Mouse (Mus musculus) E14TG2a.4 (cell line): ENCODE data around the gene Cyth4.
A peak's percentile ranks its signal among the peaks of the same experiment; 100 is the strongest.

Experiments used
- H3K27me3 ChIP-seq: 2 replicates; pipeline ENCODE4 v1.6.1; 2014; ENCODE audit warnings: low read length, control low read depth; ENCODE audit not compliant: insufficient read depth
- H3K36me3 ChIP-seq: 2 replicates; pipeline ENCODE4 v1.6.1; 2014; ENCODE audit warnings: low read length, control low read depth; ENCODE audit not compliant: insufficient read depth
- H3K4me1 ChIP-seq: replicated peaks from 2 replicates; pipeline ENCODE4 v1.6.1; 2014; ENCODE audit warnings: low read depth, low read length, control low read depth
- H3K4me3 ChIP-seq: replicated peaks from 2 replicates; pipeline ENCODE4 v1.5.1; 2014; ENCODE audit warnings: mild to moderate bottlenecking, low read length
- H3K9me3 ChIP-seq: 2 replicates; pipeline ENCODE4 v1.6.1; 2014; ENCODE audit warnings: low read length, control low read depth
- CTCF ChIP-seq: conservative IDR thresholded peaks from 2 replicates; pipeline ENCODE4 v1.5.1; 2014; ENCODE audit warnings: low read length
- NANOG ChIP-seq: IDR thresholded peaks from 2 replicates; pipeline ENCODE4 v1.6.1; 2014; ENCODE audit warnings: borderline replicate concordance, low read length, mixed read lengths
- POU5F1 ChIP-seq: IDR thresholded peaks from 2 replicates; pipeline ENCODE4 v1.6.1; 2014; ENCODE audit warnings: low read length, borderline replicate concordance

The Cyth4 gene

GRCm38 (mm10) chr15:78559141-78559979, 37.5 kb upstream of the Cyth4 start:
- Histone ChIP-seq H3K4me3 (no peak overlapping the region), H3K9me3 (no peaks in the 10 kb centered on the region), H3K27me3 (0 out of 2 replicates have a peak, but pooled peaks cover 4% of the 10 kb centered on the region), H3K4me1 (peaks cover 36% of the 10 kb centered on the region), H3K36me3 (no peaks in the 10 kb centered on the region)
- TF ChIP-seq CTCF (no peak), POU5F1 (no peak), NANOG (no peak)

GRCm38 (mm10) chr15:78563344-78563743, 33.5 kb upstream of the Cyth4 start:
- Histone ChIP-seq H3K4me1 (peaks cover 23% of the 10 kb centered on the region), H3K27me3 (0 out of 2 replicates have a peak, but pooled peaks cover 4% of the 10 kb centered on the region), H3K4me3 (no peak overlapping the region), H3K36me3 (no peaks in the 10 kb centered on the region), H3K9me3 (no peaks in the 10 kb centered on the region)
- TF ChIP-seq NANOG (no peak), CTCF (no peak)

GRCm38 (mm10) chr15:78563937-78564336, 32.9 kb upstream of the Cyth4 start:
- no peaks in the 10 kb centered on the region for H3K9me3 ChIP-seq
- H3K27me3 ChIP-seq: 0 out of 2 replicates have a peak, but pooled peaks cover 4% of the 10 kb centered on the region
- no peak overlapping the region for H3K4me3 ChIP-seq
- H3K36me3 ChIP-seq: no peaks in the 10 kb centered on the region
- peaks cover 19% of the 10 kb centered on the region for H3K4me1 ChIP-seq
- TF ChIP-seq CTCF: no peak
- TF ChIP-seq NANOG: no peak
- no peak for TF ChIP-seq POU5F1

GRCm38 (mm10) chr15:78564764-78565435, 31.9 kb upstream of the Cyth4 start:
- H3K27me3 ChIP-seq: 0 out of 2 replicates have a peak, but pooled peaks cover 4% of the 10 kb centered on the region
- no peak overlapping the region for H3K4me3 ChIP-seq
- no peaks in the 10 kb centered on the region for H3K9me3 ChIP-seq
- TF ChIP-seq POU5F1: no peak
- no peak for TF ChIP-seq CTCF
- no peak for TF ChIP-seq NANOG
- peaks cover 10% of the 10 kb centered on the region for H3K4me1 ChIP-seq
- no peaks in the 10 kb centered on the region for H3K36me3 ChIP-seq

- Histone ChIP-seq H3K36me3 (no peaks in the 10 kb centered on the region), H3K4me1 (peaks cover 31% of the 10 kb centered on the region), H3K9me3 (no peaks in the 10 kb centered on the region), H3K4me3 (no peak overlapping the region), H3K27me3 (peaks cover 5% of the 10 kb centered on the region)
- TF ChIP-seq POU5F1 (no peak), CTCF (no peak), NANOG (no peak)
These were observed 29.2 kb upstream of the Cyth4 start for GRCm38 (mm10) chr15:78567608-78568120.

- H3K36me3 ChIP-seq: no peaks in the 10 kb centered on the region
- H3K4me1 ChIP-seq: peaks cover 36% of the 10 kb centered on the region
- no peak for TF ChIP-seq CTCF
- no peaks in the 10 kb centered on the region for H3K9me3 ChIP-seq
- peaks cover 7% of the 10 kb centered on the region for H3K27me3 ChIP-seq
- no peak overlapping the region for H3K4me3 ChIP-seq
These were observed 26.7 kb upstream of the Cyth4 start for GRCm38 (mm10) chr15:78570170-78570569.

- peaks cover 52% of the 10 kb centered on the region for H3K4me1 ChIP-seq
- H3K4me3 ChIP-seq: peak overlapping the region; percentile 43; the same call in 1 of the 2 replicates
- no peaks in the 10 kb centered on the region for H3K9me3 ChIP-seq
- H3K27me3 ChIP-seq: peaks cover 7% of the 10 kb centered on the region
- H3K36me3 ChIP-seq: no peaks in the 10 kb centered on the region
- TF ChIP-seq CTCF (no peak), NANOG (no peak), POU5F1 (no peak)
These were observed 25.1 kb upstream of the Cyth4 start for GRCm38 (mm10) chr15:78571554-78572269.

- Histone ChIP-seq H3K4me1 (peaks cover 57% of the 10 kb centered on the region), H3K4me3 (peak overlapping the region; percentile 43), H3K9me3 (no peaks in the 10 kb centered on the region), H3K27me3 (peaks cover 7% of the 10 kb centered on the region), H3K36me3 (no peaks in the 10 kb centered on the region)
- no peak for TF ChIP-seq NANOG
- TF ChIP-seq POU5F1: no peak
- TF ChIP-seq CTCF: no peak
These were observed 24.6 kb upstream of the Cyth4 start for GRCm38 (mm10) chr15:78572270-78572600.
